Mouse (Mus musculus): Measurements from ENCODE around the gene Fam83b.

- TF ChIP-seq EP300 (IDR thresholded peaks at IDR 0.05; ENCODE audit: low read depth) = no peak
- TF ChIP-seq CTCF (IDR thresholded peaks at IDR 0.05; ENCODE audit: low read depth) = no peak
Measured at GRCm38 (mm10) chr9:76480088-76480487, 86.8 kb downstream of the Fam83b start.
